Mouse (Mus musculus): ENCODE results near the gene Gbgt1.

GRCm38 (mm10) chr2:28451663-28452062 is 45.0 kb upstream of the Gbgt1 start:
- TF ChIP-seq POLR2A (IDR thresholded peaks at IDR 0.05; ENCODE audit: borderline replicate concordance, insufficient read depth, low read length) = no peak
- TF ChIP-seq CTCF (IDR thresholded peaks at IDR 0.05; ENCODE audit: borderline replicate concordance, insufficient read depth, low read depth, low read length) = no peak

All from cerebellum, adult 2 months (tissue).